Mouse (Mus musculus): Measurements from ENCODE around the gene Rhox7b. TPM values are rescaled to one million over a fixed set of nuclear protein-coding genes. Genes with fewer than 3 reads are reported as not detected.
"Not testable (repeated sequence)": the region's sequence is repeated elsewhere in the genome, so short reads cannot be mapped to it uniquely, and the experiment has no call there.

Gene Rhox7b
- total RNA-seq (2021): not detected in 2 replicates
- long read RNA-seq, experiment 1: 0 reads
- long read RNA-seq, experiment 2: 0 reads

GRCm38 (mm10) chrX:37897132-37897531, at the start of gene Rhox7b:
Gene Rhox7b, minus strand, starts transcription at chrX:37897232.
- DNase-seq: not testable (repeated sequence)

- peak; percentile 12 for DNase-seq
These were observed 19.3 kb upstream of the Rhox7b start for GRCm38 (mm10) chrX:37916311-37916710.

- peak; percentile 32 for DNase-seq
These were observed 11.5 kb upstream of the Rhox7b start for GRCm38 (mm10) chrX:37908581-37908980.

- DNase-seq: peak; percentile 44
These were observed 6.7 kb upstream of the Rhox7b start for GRCm38 (mm10) chrX:37903727-37904126.

- not testable (repeated sequence) for DNase-seq
These were observed 4.6 kb upstream of the Rhox7b start, which contains the start of gene Rhox9 for GRCm38 (mm10) chrX:37901670-37902069. Gene Rhox9, minus strand, starts transcription at chrX:37901770.

- DNase-seq: no peak
These were observed 18.2 kb downstream of the Rhox7b start, which contains the start of gene Rhox8 for GRCm38 (mm10) chrX:37878844-37879243. Gene Rhox8, minus strand, starts transcription at chrX:37878944.

- no peak for DNase-seq
These were observed 25.4 kb downstream of the Rhox7b start for GRCm38 (mm10) chrX:37871641-37872040.

Other genes with a start within 250 kb of the Rhox7b start
- gene Rhox4g, start 245.9 kb downstream of the Rhox7b start, total RNA-seq (2021): not detected in 2 replicates
- gene Rhox3h, start 228.5 kb downstream of the Rhox7b start, total RNA-seq (2021): not detected in 2 replicates
- not detected in 2 replicates for gene Rhox2h, start 224.0 kb downstream of the Rhox7b start, total RNA-seq (2021)
- not detected in 2 replicates for gene Rhox5, start 92.4 kb downstream of the Rhox7b start, total RNA-seq (2021)
- gene Rhox6, start 70.3 kb downstream of the Rhox7b start, total RNA-seq (2021): not detected in 2 replicates
- gene Rhox7a, start 65.5 kb downstream of the Rhox7b start, total RNA-seq (2021): not detected in 2 replicates
- not detected in 2 replicates for gene Rhox8, start 18.3 kb downstream of the Rhox7b start, total RNA-seq (2021)
- not detected in 2 replicates for gene Rhox9, start 4.5 kb upstream of the Rhox7b start, total RNA-seq (2021)
- gene Btg1-ps1, start 121.6 kb upstream of the Rhox7b start, total RNA-seq (2021): not detected in 2 replicates
- not detected in 2 replicates for gene Btg1-ps2, start 145.9 kb upstream of the Rhox7b start, total RNA-seq (2021)
- not detected in 2 replicates for gene Rhox10, start 169.2 kb upstream of the Rhox7b start, total RNA-seq (2021)
- not detected in 2 replicates for gene Rhox11, start 187.9 kb upstream of the Rhox7b start, total RNA-seq (2021)
- not detected in 2 replicates for gene Rhox12, start 213.7 kb upstream of the Rhox7b start, total RNA-seq (2021)
- gene Rhox13, start 224.0 kb upstream of the Rhox7b start, total RNA-seq (2021): not detected in 2 replicates

Measured in adrenal gland, postnatal 14 days (tissue).